Mouse (Mus musculus): ENCODE measurements around the gene Nudcd2. TPM values are rescaled to one million over a fixed set of nuclear protein-coding genes. Genes with fewer than 3 reads are reported as not detected.

Nudcd2 gene
- total and polyA plus RNA-seq, 3 experiments: 154 to 176 (median 171) TPM

GRCm38 (mm10) chr11:40692511-40693365, 40.7 kb upstream of the Nudcd2 start (continued):
- TF ChIP-seq MAX (IDR thresholded peaks at IDR 0.05; ENCODE audit: low read length) (peak; percentile 95), CHD1 (IDR thresholded peaks at IDR 0.05; ENCODE audit: low read depth, low read length) (peak; percentile 62; the same call in 1 of the 2 replicates), NELFE (IDR thresholded peaks at IDR 0.05; ENCODE audit: low read depth, low read length) (peak; percentile 79), POLR2AphosphoS5 (IDR thresholded peaks at IDR 0.05; ENCODE audit: borderline replicate concordance, low read depth, low read length) (no peak)

- Histone ChIP-seq H3K27ac (ENCODE audit: control insufficient read depth, low read depth, low read length) (peak overlapping the region; percentile 99), H3K36me3 (ENCODE audit: control insufficient read depth in 1 of 2, insufficient read depth in 2 of 2, low read length in 2 of 2) (peaks cover 0 to 20% of the 10 kb centered on the region in 2 experiments; a peak in 2 of 4 replicates), H3K4me1 (ENCODE audit: control insufficient read depth in 1 of 2, insufficient read depth in 2 of 2, low read length in 2 of 2) (peaks cover 0 to 17% of the 10 kb centered on the region in 2 experiments), H3K79me2 (ENCODE audit: control insufficient read depth, insufficient read depth, low read length, poor library complexity) (peaks cover 39% of the 10 kb centered on the region), H3K4me3 (ENCODE audit: control insufficient read depth in 1 of 2, insufficient read depth in 1 of 2, low read depth in 2 of 2, low read length in 2 of 2) (peak overlapping the region; percentile 62 to 63), H3K27me3 (ENCODE audit: control insufficient read depth in 1 of 2, insufficient read depth in 2 of 2, low read length in 2 of 2) (no peaks in the 10 kb centered on the region), H3K9me3 (replicated peaks; ENCODE audit: insufficient read depth, low read length) (no peaks in the 10 kb centered on the region), H3K9ac (ENCODE audit: control insufficient read depth, low read depth, low read length, poor library complexity, severe bottlenecking) (peak overlapping the region; percentile 86)
- DNase-seq (ENCODE audit: low read depth, low spot score): peak; percentile 97
- peak; percentile 53; the same call in 1 of the 2 replicates for TF ChIP-seq ZMIZ1 (IDR thresholded peaks at IDR 0.05; ENCODE audit: low read depth, low read length)
- TF ChIP-seq JUND (IDR thresholded peaks at IDR 0.05; ENCODE audit: low read depth, low read length): peak; percentile 52; the same call in 1 of the 2 replicates
- TF ChIP-seq MEF2A (IDR thresholded peaks at IDR 0.05; ENCODE audit: extremely low read depth, insufficient replicate concordance, low read depth, low read length, poor library complexity, severe bottlenecking): peak; percentile 83; the same call in 1 of the 2 replicates
- no peak for TF ChIP-seq MAZ (IDR thresholded peaks at IDR 0.05; ENCODE audit: low read depth, low read length)
- TF ChIP-seq POLR2A (IDR thresholded peaks at IDR 0.05; ENCODE audit: control insufficient read depth in 1 of 2, insufficient read depth in 1 of 2, low read depth in 1 of 2, low read length in 2 of 2, poor library complexity in 1 of 2): peak in 1 of 2 experiments; percentile 78; a peak in 2 of 4 replicates
- TF ChIP-seq CTCF (IDR thresholded peaks at IDR 0.05 in 2 of 3, conservative IDR thresholded peaks at IDR 0.05 in 1 of 3; ENCODE audit: control insufficient read depth in 1 of 3, insufficient read depth in 1 of 3, low read depth in 2 of 3, low read length in 3 of 3, poor library complexity in 1 of 3, severe bottlenecking in 1 of 3): no peak
- TF ChIP-seq ELF1 (IDR thresholded peaks at IDR 0.05; ENCODE audit: low read depth, low read length): no peak
- peak; percentile 9; the same call in 1 of the 2 replicates for TF ChIP-seq CHD1 (IDR thresholded peaks at IDR 0.05; ENCODE audit: low read depth, low read length)
- TF ChIP-seq MYB (IDR thresholded peaks at IDR 0.05; ENCODE audit: low read depth, low read length): peak; percentile 89
- TF ChIP-seq POLR2AphosphoS5 (IDR thresholded peaks at IDR 0.05; ENCODE audit: borderline replicate concordance, low read depth, low read length): no peak
- TF ChIP-seq MXI1 (IDR thresholded peaks at IDR 0.05; ENCODE audit: low read depth, low read length): 0 out of 2 replicates have a peak, but pooled peaks have one; percentile 18
- peak; percentile 54 for TF ChIP-seq HCFC1 (IDR thresholded peaks at IDR 0.05; ENCODE audit: low read depth, low read length)
- no peak for TF ChIP-seq USF2 (IDR thresholded peaks at IDR 0.05; ENCODE audit: borderline replicate concordance in 1 of 2, insufficient read depth in 1 of 2, low read depth in 1 of 2, low read length in 2 of 2)
- TF ChIP-seq RCOR1 (IDR thresholded peaks at IDR 0.05; ENCODE audit: low read depth, low read length): 0 out of 2 replicates have a peak, but pooled peaks have one; percentile 55
- peak; percentile 86 for TF ChIP-seq ZNF384 (IDR thresholded peaks at IDR 0.05; ENCODE audit: low read depth, low read length)
- TF ChIP-seq TBP (IDR thresholded peaks at IDR 0.05; ENCODE audit: low read depth, low read length): peak; percentile 80
- TF ChIP-seq NRF1 (IDR thresholded peaks at IDR 0.05; ENCODE audit: insufficient read depth, low read depth, low read length, poor library complexity, severe bottlenecking): no peak
- TF ChIP-seq TAL1 (IDR thresholded peaks at IDR 0.05; ENCODE audit: low read length): peak; percentile 68
- TF ChIP-seq BHLHE40 (IDR thresholded peaks at IDR 0.05; ENCODE audit: borderline replicate concordance, low read depth, low read length): peak; percentile 100
- peak; percentile 50; the same call in 1 of the 2 replicates for TF ChIP-seq NELFE (IDR thresholded peaks at IDR 0.05; ENCODE audit: low read depth, low read length)
- peak; percentile 81 to 94 for TF ChIP-seq EP300 (IDR thresholded peaks at IDR 0.05; ENCODE audit: low read depth in 1 of 2, low read length in 2 of 2)
- TF ChIP-seq POLR2AphosphoS2 (IDR thresholded peaks at IDR 0.05; ENCODE audit: low read length): no peak; the same call in 1 of the 2 replicates
- TF ChIP-seq KAT2A (conservative IDR thresholded peaks at IDR 0.05; ENCODE audit: low read depth, low read length): peak; percentile 57
- 0 out of 2 replicates have a peak, but pooled peaks have one; percentile 65 for TF ChIP-seq E2F4 (IDR thresholded peaks at IDR 0.05; ENCODE audit: borderline replicate concordance, low read depth, low read length)
- TF ChIP-seq RAD21 (IDR thresholded peaks at IDR 0.05; ENCODE audit: low read depth, low read length): no peak
- TF ChIP-seq UBTF (IDR thresholded peaks at IDR 0.05; ENCODE audit: borderline replicate concordance, insufficient read depth, low read depth, low read length): no peak
- peak; percentile 88 for TF ChIP-seq GATA1 (IDR thresholded peaks at IDR 0.05; ENCODE audit: low read depth, low read length)
- TF ChIP-seq ETS1 (IDR thresholded peaks at IDR 0.05; ENCODE audit: low read depth, low read length): peak; percentile 82; the same call in 1 of the 2 replicates
- TF ChIP-seq GABPA (IDR thresholded peaks at IDR 0.05; ENCODE audit: low read depth, low read length): peak; percentile 47; the same call in 1 of the 2 replicates
Measured at GRCm38 (mm10) chr11:40693366-40693951, 40.0 kb upstream of the Nudcd2 start.

Data from MEL (cell line).